Mouse (Mus musculus): Measurements from ENCODE around the gene Scarf2. TPM values are rescaled to one million over a fixed set of nuclear protein-coding genes. Genes with fewer than 3 reads are reported as not detected.

Scarf2 gene
- polyA plus RNA-seq (2015; fragmentation: Nextera tagmentation; extraction: Ambion mirVana), result 1.7 and 2.6 TPM in 2 replicates

DNA sequence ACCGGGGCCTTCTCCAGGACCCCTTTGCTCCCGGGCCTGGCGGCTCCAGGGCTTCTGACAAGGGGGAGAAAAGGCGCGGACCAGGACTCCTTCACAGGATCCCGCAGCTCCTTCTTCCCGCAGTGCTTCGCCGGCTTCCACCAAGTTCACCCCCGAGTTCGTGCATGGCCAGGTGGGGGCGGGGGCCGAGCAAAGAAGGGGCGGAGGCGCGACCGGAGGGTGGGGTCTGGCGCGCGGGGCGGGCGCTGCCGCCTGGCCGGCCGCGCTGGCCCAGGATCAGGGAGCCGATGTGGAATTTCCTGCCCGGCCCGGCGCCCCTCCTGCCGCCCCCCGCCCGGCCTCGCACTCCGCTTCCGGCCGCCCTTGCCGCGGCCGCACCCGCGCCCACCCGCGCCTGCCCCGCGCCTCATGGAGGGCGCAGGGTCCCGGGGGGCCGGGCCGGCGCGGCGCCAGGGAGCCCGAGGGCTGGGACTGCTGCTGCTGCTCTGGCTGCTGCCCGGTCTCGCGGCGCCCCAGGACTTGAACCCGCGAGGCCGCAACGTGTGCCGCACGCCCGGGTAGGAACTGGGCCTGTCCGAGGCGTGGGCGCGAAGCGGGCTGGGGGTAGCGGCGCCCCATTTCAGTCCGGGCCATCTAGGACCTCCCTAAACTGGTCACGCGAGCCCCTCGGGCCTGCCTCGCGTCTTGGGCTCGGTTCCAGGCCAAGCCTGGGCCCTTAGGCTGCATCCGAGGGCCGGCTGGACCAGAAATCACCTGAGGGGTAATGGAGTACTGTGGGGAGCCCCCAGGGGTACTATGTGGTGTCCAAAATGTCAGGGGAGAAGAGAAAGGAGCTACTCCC is at the start of gene Scarf2:
Gene Scarf2, plus strand, starts transcription at position 312 of the 841 bp plus-strand sequence.
- H3K27ac ChIP-seq, result no peak within 1 kb of the TSS
- ATAC-seq (replicated peaks), result 0 out of 2 replicates have a peak, but pooled peaks have one; percentile 12

DNA sequence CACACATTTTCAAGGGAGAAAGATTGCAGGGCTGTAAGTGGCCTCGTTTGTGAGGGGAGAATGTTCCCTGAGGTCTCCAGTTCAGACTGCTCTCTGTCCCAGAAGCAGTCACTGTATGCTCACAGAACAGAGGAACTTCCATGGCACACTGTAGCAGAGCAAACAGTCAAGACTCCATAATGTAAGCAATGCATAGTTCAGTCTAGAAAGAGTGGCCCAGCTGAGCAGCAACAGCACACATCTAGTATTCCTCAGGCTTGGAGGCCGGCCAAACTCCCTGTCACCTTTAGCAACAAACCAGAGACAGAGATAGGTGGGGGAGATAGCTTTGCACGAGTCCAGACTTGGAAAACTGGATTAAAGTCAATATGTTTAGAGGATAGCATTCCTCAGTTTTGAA is 44.1 kb upstream of the Scarf2 start:
- WGBS, result 34% methylated on average over 3 of the region's 3 CpGs
- no peak overlapping the region for H3K4me3 ChIP-seq
- H3K4me1 ChIP-seq, result no peaks in the 10 kb centered on the region
- H3K9ac ChIP-seq, result no peak overlapping the region
- H3K27ac ChIP-seq, result no peak overlapping the region
- H3K36me3 ChIP-seq (replicated peaks), result no peaks in the 10 kb centered on the region
- no peaks in the 10 kb centered on the region for H3K27me3 ChIP-seq (replicated peaks)
- no peak for ATAC-seq (replicated peaks)
- H3K9me3 ChIP-seq, result no peaks in the 10 kb centered on the region
- no peak overlapping the region for H3K4me2 ChIP-seq

More for the DNA sequence above, at the start of gene Scarf2:
- peak within 1 kb of the TSS; percentile 46 for H3K4me3 ChIP-seq
- H3K9me3 ChIP-seq, result no peaks in the 10 kb centered on the region
- WGBS, result under 1% methylated on average over 76 of the region's 81 CpGs
- peaks cover 66% of the 10 kb centered on the region for H3K27me3 ChIP-seq (replicated peaks)
- H3K4me1 ChIP-seq, result peaks cover 24% of the 10 kb centered on the region
- peak within 1 kb of the TSS; percentile 40 for H3K9ac ChIP-seq
- peaks cover 3% of the 10 kb centered on the region; the same call in 1 of the 2 replicates for H3K36me3 ChIP-seq (replicated peaks)
- peak within 1 kb of the TSS; percentile 87 for H3K4me2 ChIP-seq

DNA sequence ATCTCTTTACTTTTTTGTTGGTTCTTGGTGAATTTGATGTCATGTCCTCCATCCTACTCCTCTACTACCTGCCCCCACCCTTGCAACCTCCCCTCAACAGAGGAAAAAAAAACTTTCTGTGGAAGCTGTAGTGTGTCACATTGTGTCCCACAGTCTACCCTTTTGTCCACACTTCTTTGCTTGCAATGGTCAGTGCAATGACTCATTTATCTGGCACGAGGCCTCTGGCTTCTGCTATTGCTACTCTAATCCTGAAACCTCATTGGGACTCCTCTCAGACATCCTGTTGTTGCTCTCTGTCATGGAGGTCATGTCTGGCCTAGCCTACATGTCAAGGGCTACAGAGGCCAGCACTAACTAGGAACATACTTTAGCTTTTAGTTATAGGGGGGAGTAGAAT is 43.4 kb upstream of the Scarf2 start:
- H3K4me3 ChIP-seq, result no peak overlapping the region
- ATAC-seq (replicated peaks), result no peak
- no peaks in the 10 kb centered on the region for H3K27me3 ChIP-seq (replicated peaks)
- H3K4me2 ChIP-seq, result no peak overlapping the region
- no peak overlapping the region for H3K27ac ChIP-seq
- 38% methylated on average over 1 of the region's 1 CpGs for WGBS
- H3K36me3 ChIP-seq (replicated peaks), result no peaks in the 10 kb centered on the region
- H3K4me1 ChIP-seq, result peaks cover 2% of the 10 kb centered on the region
- H3K9ac ChIP-seq, result no peak overlapping the region
- no peaks in the 10 kb centered on the region for H3K9me3 ChIP-seq

DNA sequence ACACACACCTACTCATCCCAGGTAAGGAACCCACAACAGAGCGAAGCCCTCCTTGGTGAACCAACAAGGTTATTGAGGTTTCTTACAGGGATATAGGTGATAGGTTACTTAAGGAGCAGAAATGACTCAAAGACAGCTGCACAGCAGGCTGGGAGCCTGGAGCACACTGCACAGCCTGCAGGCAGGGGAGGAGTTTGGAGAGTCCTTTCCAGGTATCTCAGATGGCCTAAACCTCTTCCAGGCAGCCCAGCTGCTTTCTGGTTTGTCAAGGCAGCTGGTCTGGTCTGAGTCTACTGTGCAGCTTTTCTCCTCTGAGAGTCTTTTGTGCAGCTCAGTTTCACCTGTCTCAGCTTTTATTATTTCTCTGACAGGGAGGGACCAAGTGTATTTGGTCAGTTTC is 39.3 kb upstream of the Scarf2 start:
- H3K4me3 ChIP-seq, result no peak overlapping the region
- no peaks in the 10 kb centered on the region for H3K9me3 ChIP-seq
- no peak for ATAC-seq (replicated peaks)
- H3K36me3 ChIP-seq (replicated peaks), result no peaks in the 10 kb centered on the region
- H3K4me1 ChIP-seq, result peaks cover 29% of the 10 kb centered on the region
- no peak overlapping the region for H3K27ac ChIP-seq
- H3K4me2 ChIP-seq, result no peak overlapping the region
- no peaks in the 10 kb centered on the region for H3K27me3 ChIP-seq (replicated peaks)
- no peak overlapping the region for H3K9ac ChIP-seq
- 92% methylated on average over 1 of the region's 1 CpGs for WGBS

DNA sequence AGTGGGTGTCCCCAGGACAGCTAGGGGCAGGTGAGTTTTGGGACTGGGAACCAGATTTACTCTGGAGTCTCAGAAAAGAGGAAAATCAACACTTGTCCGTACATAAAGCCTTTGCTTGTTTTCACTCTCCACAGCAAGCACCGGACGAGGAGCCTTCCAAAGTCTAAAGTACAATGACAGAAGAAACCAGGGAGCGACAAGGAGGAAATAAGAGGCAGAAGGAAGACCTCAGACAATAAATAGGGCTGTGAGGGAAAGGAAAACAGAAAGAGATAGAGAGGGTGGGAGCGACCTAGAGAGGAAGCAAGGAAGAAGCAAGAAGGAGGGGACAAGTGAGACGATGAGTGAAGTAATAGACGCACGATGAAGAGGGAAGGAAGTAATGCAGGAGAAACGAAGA is 38.2 kb upstream of the Scarf2 start:
- Histone ChIP-seq H3K4me1 (peaks cover 29% of the 10 kb centered on the region), H3K9ac (peak overlapping the region; percentile 93), H3K36me3 (replicated peaks) (no peaks in the 10 kb centered on the region), H3K4me2 (peak overlapping the region; percentile 64), H3K27me3 (replicated peaks) (no peaks in the 10 kb centered on the region), H3K4me3 (peak overlapping the region; percentile 79), H3K9me3 (no peaks in the 10 kb centered on the region), H3K27ac (peak overlapping the region; percentile 77)
- peak; percentile 40; the same call in 1 of the 2 replicates for ATAC-seq (replicated peaks)
- WGBS, result 47% methylated on average over 9 of the region's 9 CpGs

DNA sequence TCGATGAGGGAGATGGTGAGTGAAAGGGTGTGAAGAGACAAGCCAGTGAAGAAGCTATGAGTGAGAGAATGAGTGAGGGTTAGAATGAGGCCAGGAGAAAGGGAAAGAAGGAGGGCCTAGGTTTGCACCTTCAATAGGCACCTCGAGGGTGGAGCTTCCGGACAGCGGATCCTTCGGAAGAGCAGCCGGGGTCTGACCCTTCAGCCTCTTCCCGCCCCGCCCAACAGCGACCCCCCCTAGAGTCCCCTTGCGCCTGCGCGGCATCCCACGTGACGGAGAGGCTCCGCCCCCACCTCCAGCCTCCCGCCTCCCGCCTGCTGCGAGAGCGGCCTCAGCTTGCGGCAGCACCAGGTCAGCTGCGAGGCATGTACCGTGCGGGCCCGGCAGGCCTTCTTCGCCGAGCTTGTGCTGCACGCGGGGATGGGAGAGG is 37.7 kb upstream of the Scarf2 start, which contains the start of gene Klhl22:
Gene Klhl22, plus strand, starts transcription at position 275 of the 430 bp plus-strand sequence.
- Histone ChIP-seq H3K27ac (peak within 1 kb of the TSS; percentile 77), H3K4me2 (peak within 1 kb of the TSS; percentile 64), H3K4me3 (peak within 1 kb of the TSS; percentile 79), H3K9ac (peak within 1 kb of the TSS; percentile 93), H3K9me3 (no peaks in the 10 kb centered on the region), H3K4me1 (peaks cover 34% of the 10 kb centered on the region), H3K27me3 (replicated peaks) (no peaks in the 10 kb centered on the region), H3K36me3 (replicated peaks) (no peaks in the 10 kb centered on the region; the same call in 1 of the 2 replicates)
- WGBS, result under 1% methylated on average over 28 of the region's 28 CpGs
- ATAC-seq (replicated peaks), result peak; percentile 94

DNA sequence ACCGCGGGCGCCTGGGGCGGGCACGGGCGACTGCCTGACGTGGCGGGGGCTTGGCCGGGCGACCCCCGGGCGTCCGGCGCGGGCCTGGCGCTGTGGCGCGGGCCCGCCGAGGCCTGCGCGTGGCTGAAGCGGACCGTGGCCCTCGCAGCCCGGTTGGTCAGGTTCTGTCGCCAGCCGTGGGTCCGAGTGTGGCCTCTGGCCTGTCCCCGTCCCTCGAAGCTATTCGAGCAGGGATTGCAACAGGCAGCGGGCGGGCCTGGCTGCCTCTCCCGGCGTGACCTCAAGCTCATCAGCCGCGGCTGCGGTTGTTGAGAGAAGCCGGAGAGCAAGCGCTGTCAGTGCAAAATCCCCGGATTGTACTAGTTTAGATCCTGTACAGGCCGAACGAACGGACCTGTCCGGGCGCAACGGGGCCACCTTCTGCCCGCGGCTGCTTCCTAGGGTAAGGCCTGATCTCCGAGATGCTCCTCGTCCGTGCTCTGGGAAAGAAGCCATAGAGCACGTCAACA is 37.2 kb upstream of the Scarf2 start:
- Histone ChIP-seq H3K4me3 (peak overlapping the region; percentile 79), H3K4me2 (peak overlapping the region; percentile 64), H3K27me3 (replicated peaks) (no peaks in the 10 kb centered on the region), H3K4me1 (peaks cover 37% of the 10 kb centered on the region), H3K9me3 (no peaks in the 10 kb centered on the region), H3K27ac (peak overlapping the region; percentile 77), H3K9ac (peak overlapping the region; percentile 93), H3K36me3 (replicated peaks) (no peaks in the 10 kb centered on the region; the same call in 1 of the 2 replicates)
- WGBS, result under 1% methylated on average over 54 of the region's 54 CpGs
- peak; percentile 73 for ATAC-seq (replicated peaks)

DNA sequence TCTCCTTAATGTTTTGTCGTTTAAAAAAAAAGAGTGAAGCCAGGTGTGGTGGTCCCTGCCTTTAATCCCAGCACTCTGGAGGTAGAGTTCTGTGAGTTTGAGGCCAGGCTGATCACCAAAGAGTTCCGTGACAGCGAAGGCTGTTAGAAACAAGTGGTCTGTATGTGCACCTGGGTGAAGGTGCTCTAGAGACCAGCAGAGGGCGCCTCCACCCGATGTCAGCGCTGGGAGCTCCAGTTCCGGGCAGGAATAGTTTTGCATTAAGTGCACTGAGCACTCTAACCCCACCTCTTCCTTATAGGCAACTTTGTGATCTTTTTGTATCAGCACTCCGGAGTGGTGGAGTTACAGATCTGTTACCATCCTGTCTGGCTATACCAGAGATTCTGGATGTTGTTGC is 36.4 kb upstream of the Scarf2 start:
- H3K9me3 ChIP-seq, result no peaks in the 10 kb centered on the region
- no peak for ATAC-seq (replicated peaks)
- peaks cover 37% of the 10 kb centered on the region for H3K4me1 ChIP-seq
- no peaks in the 10 kb centered on the region for H3K27me3 ChIP-seq (replicated peaks)
- peak overlapping the region; percentile 79 for H3K4me3 ChIP-seq
- H3K9ac ChIP-seq, result no peak overlapping the region
- WGBS, result 36% methylated on average over 8 of the region's 8 CpGs
- H3K4me2 ChIP-seq, result peak overlapping the region; percentile 64
- no peaks in the 10 kb centered on the region; the same call in 1 of the 2 replicates for H3K36me3 ChIP-seq (replicated peaks)
- H3K27ac ChIP-seq, result no peak overlapping the region

DNA sequence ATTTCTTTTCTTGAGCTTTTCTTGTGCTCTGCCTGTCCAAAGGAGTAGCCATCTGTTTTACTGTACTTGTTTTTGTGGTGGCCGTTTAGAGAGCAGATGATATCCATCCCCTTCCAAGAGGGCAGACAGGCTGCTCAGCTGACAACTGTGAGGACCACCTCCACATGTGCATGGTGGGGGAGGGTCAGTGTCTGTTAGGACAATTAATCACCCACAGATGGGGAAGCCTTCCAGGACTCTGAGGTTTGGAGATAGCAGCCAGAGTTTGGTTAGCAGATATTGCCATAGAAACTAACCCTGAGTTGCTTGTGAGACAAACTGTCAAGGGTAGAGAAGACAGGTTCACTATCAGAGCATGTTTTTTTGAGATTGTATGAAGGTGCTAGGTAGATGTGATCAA is 36.0 kb upstream of the Scarf2 start:
- Histone ChIP-seq H3K9ac (no peak overlapping the region), H3K4me2 (peak overlapping the region; percentile 64; the same call in 1 of the 2 replicates), H3K27ac (no peak overlapping the region), H3K4me1 (peaks cover 37% of the 10 kb centered on the region), H3K4me3 (peak overlapping the region; percentile 79; the same call in 1 of the 2 replicates), H3K9me3 (no peaks in the 10 kb centered on the region), H3K36me3 (replicated peaks) (no peaks in the 10 kb centered on the region; the same call in 1 of the 2 replicates), H3K27me3 (replicated peaks) (no peaks in the 10 kb centered on the region)
- ATAC-seq (replicated peaks), result no peak
- 81% methylated on average over 1 of the region's 1 CpGs for WGBS

DNA sequence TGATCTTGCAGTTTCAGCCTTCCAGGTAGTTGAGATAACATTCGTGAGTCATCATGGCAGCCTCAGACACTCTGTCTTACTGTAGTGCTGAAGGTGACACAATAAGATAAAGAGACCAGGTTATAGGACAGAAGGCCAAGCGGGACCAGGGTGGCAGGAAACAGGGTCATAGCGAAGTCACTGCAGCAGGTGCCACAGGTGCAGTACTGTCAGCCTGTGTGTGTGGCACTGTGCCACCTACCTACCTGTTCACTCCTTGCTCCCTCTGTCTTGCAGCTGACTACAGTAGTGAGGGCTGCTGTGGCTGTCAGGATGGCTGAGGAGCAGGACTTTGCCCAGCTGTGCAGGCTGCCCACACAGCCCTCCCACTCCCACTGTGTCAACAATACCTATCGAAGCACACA is 33.0 kb upstream of the Scarf2 start:
- Histone ChIP-seq H3K4me1 (peaks cover 31% of the 10 kb centered on the region), H3K9ac (no peak overlapping the region), H3K9me3 (no peaks in the 10 kb centered on the region), H3K36me3 (replicated peaks) (peaks cover 3% of the 10 kb centered on the region; the same call in 1 of the 2 replicates), H3K4me3 (no peak overlapping the region), H3K4me2 (no peak overlapping the region), H3K27me3 (replicated peaks) (no peaks in the 10 kb centered on the region), H3K27ac (no peak overlapping the region)
- ATAC-seq (replicated peaks), result no peak
- 86% methylated on average over 4 of the region's 4 CpGs for WGBS

DNA sequence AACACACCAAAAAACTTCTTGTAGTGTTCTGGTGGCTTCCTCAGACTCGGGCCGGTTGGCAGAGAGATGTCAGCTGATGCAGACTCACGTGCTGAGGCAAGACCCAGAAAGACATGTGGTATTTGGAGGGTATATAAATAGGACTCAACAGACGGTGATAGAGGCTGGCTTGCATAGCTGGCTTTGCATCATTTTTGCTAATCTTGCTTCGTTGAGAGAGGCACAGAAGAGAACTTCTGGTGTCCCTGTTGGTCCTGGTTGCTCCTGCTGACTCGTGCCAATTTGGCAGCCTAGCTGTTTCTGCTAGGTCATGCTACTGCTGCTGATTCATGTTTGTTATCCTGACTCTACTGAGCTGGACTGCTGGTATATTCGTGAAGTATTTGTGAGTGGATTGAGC is 28.2 kb upstream of the Scarf2 start:
- Histone ChIP-seq H3K36me3 (replicated peaks) (peaks cover 19% of the 10 kb centered on the region; the same call in 1 of the 2 replicates), H3K27ac (no peak overlapping the region), H3K4me1 (peaks cover 7% of the 10 kb centered on the region; the same call in 1 of the 2 replicates), H3K4me2 (no peak overlapping the region), H3K9ac (no peak overlapping the region), H3K9me3 (no peaks in the 10 kb centered on the region), H3K27me3 (replicated peaks) (no peaks in the 10 kb centered on the region), H3K4me3 (no peak overlapping the region)
- ATAC-seq (replicated peaks), result no peak
- 88% methylated on average over 7 of the region's 7 CpGs for WGBS

DNA sequence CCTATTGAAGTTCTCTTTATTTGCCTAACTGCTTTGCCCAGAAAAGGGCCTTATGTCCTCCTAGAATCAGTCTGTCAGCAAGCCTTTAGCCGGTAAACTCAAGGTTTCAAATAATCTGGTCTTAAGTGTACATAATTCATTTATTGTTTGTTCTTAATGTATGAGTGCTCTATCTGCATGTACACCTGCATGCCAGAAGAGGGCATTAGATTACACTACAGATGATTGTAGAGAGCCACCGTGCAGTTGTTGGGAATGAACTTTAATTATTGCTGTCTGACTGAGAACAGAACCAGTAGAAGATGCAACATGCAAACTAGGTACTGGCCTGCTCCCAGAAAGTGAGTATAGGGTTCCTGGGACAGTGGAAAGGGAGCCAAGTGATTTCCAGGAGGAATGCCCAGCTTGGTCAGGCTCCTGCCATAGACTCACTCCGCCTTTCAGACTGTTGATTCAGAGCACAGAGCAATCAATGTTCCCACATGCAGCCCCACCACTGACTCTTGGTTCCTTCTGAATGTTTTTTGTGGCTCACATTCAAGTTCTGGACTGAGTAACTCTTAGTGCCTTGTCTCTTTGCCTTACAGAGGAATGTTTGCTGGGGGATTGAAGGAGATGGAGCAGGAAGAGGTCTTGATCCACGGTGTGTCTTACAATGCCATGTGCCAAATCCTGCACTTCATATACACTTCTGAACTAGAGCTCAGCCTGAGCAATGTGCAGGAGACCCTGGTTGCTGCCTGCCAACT is 25.8 kb upstream of the Scarf2 start:
- H3K4me3 ChIP-seq, result no peak overlapping the region
- H3K36me3 ChIP-seq (replicated peaks), result peaks cover 23% of the 10 kb centered on the region; the same call in 1 of the 2 replicates
- 82% methylated on average over 4 of the region's 4 CpGs for WGBS
- no peaks in the 10 kb centered on the region for H3K9me3 ChIP-seq
- no peaks in the 10 kb centered on the region for H3K27me3 ChIP-seq (replicated peaks)
- no peaks in the 10 kb centered on the region for H3K4me1 ChIP-seq
- no peak overlapping the region for H3K4me2 ChIP-seq
- H3K9ac ChIP-seq, result no peak overlapping the region
- no peak overlapping the region for H3K27ac ChIP-seq
- ATAC-seq (replicated peaks), result no peak
